9 mouse cellular contexts compared by ENCODE assay signal in the genomic region with DNA sequence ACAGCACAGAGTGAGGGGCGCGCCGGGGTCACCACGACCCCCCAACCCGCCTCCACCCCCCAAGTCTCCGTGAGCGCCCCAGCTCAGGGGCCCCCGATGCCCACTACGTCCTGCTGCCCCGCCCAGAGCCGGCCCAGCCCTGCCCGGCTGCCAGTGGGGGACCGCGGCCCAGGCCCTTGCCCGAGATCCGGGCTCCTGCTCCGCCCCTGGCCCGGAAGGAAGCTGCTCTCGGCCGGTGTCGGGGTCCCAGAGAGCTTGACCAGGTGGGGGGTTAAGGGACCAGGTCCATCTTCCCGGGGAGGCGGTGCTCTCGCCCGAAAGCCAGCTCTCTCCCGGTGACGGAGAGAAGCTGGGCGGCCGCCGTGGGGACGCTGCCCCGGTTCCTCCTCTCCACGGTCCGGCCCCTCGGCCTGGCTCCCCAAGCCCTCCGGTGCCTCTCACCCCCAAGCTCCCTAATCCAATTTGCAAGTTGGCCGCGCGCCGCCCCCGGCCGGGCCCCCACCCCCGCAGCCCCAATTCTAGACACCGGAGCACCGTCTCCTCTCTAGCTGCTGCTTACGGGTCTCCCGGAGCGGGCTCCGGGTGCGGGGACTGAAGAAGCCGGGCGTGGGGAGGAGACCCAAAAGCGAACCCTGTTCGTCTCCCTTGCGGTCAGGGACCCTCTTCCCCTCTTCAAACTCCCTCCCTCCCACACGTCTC. TPM values are rescaled to one million over a fixed set of nuclear protein-coding genes. Genes with fewer than 3 reads are reported as not detected.
DNase-seq lines count a peak whose midpoint lies in the region; ATAC-seq lines count a peak whose summit lies in the region.
"Had no signal": no experiment of that assay in that cellular context is flagged by ENCODE, and none has a peak within 500 bp of the region (broad histone marks: within the 10 kb centered on the region; RNA-seq: fewer than 3 reads in every experiment).

No protein-coding gene starts in this region.

- H3K27ac ChIP-seq in lung, embryonic 15.5 days: no peak overlapping the region
- H3K27ac ChIP-seq in embryonic facial prominence, embryonic 14.5 days (replicated peaks; ENCODE audit: low read depth, low read length): no peak overlapping the region
- H3K27ac ChIP-seq in intestine, embryonic 16.5 days (ENCODE audit: low read length): no peak overlapping the region
- H3K27ac ChIP-seq in neural tube, embryonic 15.5 days (replicated peaks): peak overlapping the region; percentile 82

- no peaks in the 10 kb centered on the region for H3K36me3 ChIP-seq in lung, embryonic 15.5 days
- no peaks in the 10 kb centered on the region for H3K36me3 ChIP-seq in embryonic facial prominence, embryonic 14.5 days (ENCODE audit: control insufficient read depth, insufficient read depth, low read length)
- no peaks in the 10 kb centered on the region for H3K36me3 ChIP-seq in intestine, embryonic 16.5 days (ENCODE audit: control insufficient read depth, insufficient read depth, low read length)
- H3K36me3 ChIP-seq in neural tube, embryonic 15.5 days: no peaks in the 10 kb centered on the region

- ATAC-seq in lung, embryonic 15.5 days (ENCODE audit: borderline replicate concordance, extremely low read depth, low FRiP score, low TSS enrichment): no peak
- ATAC-seq in embryonic facial prominence, embryonic 14.5 days (ENCODE audit: low read depth): no peak
- ATAC-seq in intestine, embryonic 16.5 days: no peak
- no peak for ATAC-seq in neural tube, embryonic 15.5 days (ENCODE audit: low FRiP score)

- peak overlapping the region; percentile 44 for H3K4me2 ChIP-seq in lung, embryonic 15.5 days
- H3K4me2 ChIP-seq in embryonic facial prominence, embryonic 14.5 days (ENCODE audit: low read depth, low read length): peak overlapping the region; percentile 45
- peak overlapping the region; percentile 43 for H3K4me2 ChIP-seq in intestine, embryonic 16.5 days (ENCODE audit: low read depth, low read length)
- peak overlapping the region; percentile 47 for H3K4me2 ChIP-seq in neural tube, embryonic 15.5 days

- 2% methylated on average over 56 of the region's 56 CpGs for WGBS in lung, embryonic 15.5 days
- WGBS in embryonic facial prominence, embryonic 14.5 days: 0% methylated on average over 25 of the region's 56 CpGs
- 1% methylated on average over 48 of the region's 56 CpGs for WGBS in intestine, embryonic 16.5 days
- WGBS in neural tube, embryonic 15.5 days: under 1% methylated on average over 50 of the region's 56 CpGs

- H3K9ac ChIP-seq in lung, embryonic 15.5 days: no peak overlapping the region
- H3K9ac ChIP-seq in embryonic facial prominence, embryonic 14.5 days (ENCODE audit: low read depth, low read length): 0 out of 2 replicates have a peak overlapping the region, but pooled peaks have one; percentile 3
- no peak overlapping the region for H3K9ac ChIP-seq in intestine, embryonic 16.5 days (ENCODE audit: low read depth, low read length)
- H3K9ac ChIP-seq in neural tube, embryonic 15.5 days (replicated peaks): peak overlapping the region; percentile 47

- H3K4me1 ChIP-seq in lung, embryonic 15.5 days: peaks cover 19% of the 10 kb centered on the region
- peaks cover 14% of the 10 kb centered on the region; the same call in 1 of the 2 replicates for H3K4me1 ChIP-seq in embryonic facial prominence, embryonic 14.5 days (ENCODE audit: control insufficient read depth, insufficient read depth, low read length)
- H3K4me1 ChIP-seq in intestine, embryonic 16.5 days (ENCODE audit: control insufficient read depth, insufficient read depth, low read length): peaks cover 20% of the 10 kb centered on the region
- H3K4me1 ChIP-seq in neural tube, embryonic 15.5 days: peaks cover 29% of the 10 kb centered on the region

- H3K9me3 ChIP-seq in lung, embryonic 15.5 days: no peaks in the 10 kb centered on the region
- no peaks in the 10 kb centered on the region for H3K9me3 ChIP-seq in embryonic facial prominence, embryonic 14.5 days (ENCODE audit: control insufficient read depth, low read length)
- H3K9me3 ChIP-seq in intestine, embryonic 16.5 days (ENCODE audit: control insufficient read depth, low read length): no peaks in the 10 kb centered on the region
- no peaks in the 10 kb centered on the region for H3K9me3 ChIP-seq in neural tube, embryonic 15.5 days (replicated peaks)

- H3K27me3 ChIP-seq in lung, embryonic 15.5 days: peaks cover 100% of the 10 kb centered on the region
- H3K27me3 ChIP-seq in embryonic facial prominence, embryonic 14.5 days (replicated peaks; ENCODE audit: control insufficient read depth, insufficient read depth, low read length): peaks cover 100% of the 10 kb centered on the region
- peaks cover 93% of the 10 kb centered on the region for H3K27me3 ChIP-seq in intestine, embryonic 16.5 days (replicated peaks; ENCODE audit: control insufficient read depth, insufficient read depth, low read length)
- H3K27me3 ChIP-seq in neural tube, embryonic 15.5 days (replicated peaks): peaks cover 94% of the 10 kb centered on the region

- H3K4me3 ChIP-seq in lung, embryonic 15.5 days: peak overlapping the region; percentile 23
- H3K4me3 ChIP-seq in embryonic facial prominence, embryonic 14.5 days (ENCODE audit: low read depth, low read length): peak overlapping the region; percentile 26
- H3K4me3 ChIP-seq in intestine, embryonic 16.5 days (ENCODE audit: low read length): peak overlapping the region; percentile 36
- H3K4me3 ChIP-seq in neural tube, embryonic 15.5 days (replicated peaks): peak overlapping the region; percentile 43

- DNase-seq in lung, postnatal 14 days: no peak
- DNase-seq in embryonic facial prominence, embryonic 14.5 days (ENCODE audit: low spot score): no peak
- no peak for DNase-seq in thymus, postnatal 25 days
- DNase-seq in adrenal gland, adult 8-10 months: no peak
- DNase-seq in lung, postnatal 25 days (ENCODE audit: low spot score): no peak

RNA-seq across cellular contexts. Expression of gene Neurod2, which starts 0.9 kb away (rescaled TPM):
- 0.05 TPM in 1 of 2 replicates, not detected in the other for polyA plus RNA-seq in lung, embryonic 15.5 days (2015; fragmentation: Nextera tagmentation; extraction: Ambion mirVana)
- 0.10 TPM in 1 of 2 replicates, not detected in the other for polyA plus RNA-seq in embryonic facial prominence, embryonic 14.5 days (2014; fragmentation: Nextera tagmentation; extraction: Ambion mirVana)
- polyA plus RNA-seq in intestine, embryonic 16.5 days (2015; fragmentation: Nextera tagmentation; extraction: Ambion mirVana): 0.05 TPM in 1 of 2 replicates, not detected in the other
- 13.7 and 16.3 TPM in 2 replicates for polyA plus RNA-seq in neural tube, embryonic 15.5 days (2015; fragmentation: Nextera tagmentation; extraction: Ambion mirVana)
- not detected for total RNA-seq in adrenal gland, adult 8-10 months (2022)
- polyA plus RNA-seq: testis, adult 2 months had no signal

RNA-seq across cellular contexts. Expression of gene Ppp1r1b, which starts 19.7 kb away (rescaled TPM):
- 3.5 and 5.5 TPM in 2 replicates for polyA plus RNA-seq in lung, embryonic 15.5 days (2015; fragmentation: Nextera tagmentation; extraction: Ambion mirVana)
- 4.1 and 5.1 TPM in 2 replicates for polyA plus RNA-seq in embryonic facial prominence, embryonic 14.5 days (2014; fragmentation: Nextera tagmentation; extraction: Ambion mirVana)
- polyA plus RNA-seq in intestine, embryonic 16.5 days (2015; fragmentation: Nextera tagmentation; extraction: Ambion mirVana): 91.7 and 92.3 TPM in 2 replicates
- polyA plus RNA-seq in neural tube, embryonic 15.5 days (2015; fragmentation: Nextera tagmentation; extraction: Ambion mirVana): 2.5 and 3.7 TPM in 2 replicates
- total RNA-seq in adrenal gland, adult 8-10 months (2022): under 1 TPM in 3 of 4 experiments, not detected in 1; 0.20 to 0.73 (median 0.56) TPM

RNA-seq across cellular contexts. Expression of gene Stard3, which starts 29.6 kb away (rescaled TPM):
- 45.2 and 52.5 TPM in 2 replicates for polyA plus RNA-seq in lung, embryonic 15.5 days (2015; fragmentation: Nextera tagmentation; extraction: Ambion mirVana)
- 31.0 and 32.8 TPM in 2 replicates for polyA plus RNA-seq in embryonic facial prominence, embryonic 14.5 days (2014; fragmentation: Nextera tagmentation; extraction: Ambion mirVana)
- polyA plus RNA-seq in intestine, embryonic 16.5 days (2015; fragmentation: Nextera tagmentation; extraction: Ambion mirVana): 44.8 and 44.9 TPM in 2 replicates
- 31.6 and 37.6 TPM in 2 replicates for polyA plus RNA-seq in neural tube, embryonic 15.5 days (2015; fragmentation: Nextera tagmentation; extraction: Ambion mirVana)
- 10 to 100 TPM; 22.4 to 33.9 (median 29.1) TPM for total RNA-seq in adrenal gland, adult 8-10 months (2022)

RNA-seq across cellular contexts. Expression of gene Tcap, which starts 55.1 kb away (rescaled TPM):
- polyA plus RNA-seq in lung, embryonic 15.5 days (2015; fragmentation: Nextera tagmentation; extraction: Ambion mirVana): 5.1 and 7.5 TPM in 2 replicates
- polyA plus RNA-seq in embryonic facial prominence, embryonic 14.5 days (2014; fragmentation: Nextera tagmentation; extraction: Ambion mirVana): 22.8 and 27.7 TPM in 2 replicates
- 0.28 TPM in 1 of 2 replicates, not detected in the other for polyA plus RNA-seq in intestine, embryonic 16.5 days (2015; fragmentation: Nextera tagmentation; extraction: Ambion mirVana)
- 1.4 and 1.7 TPM in 2 replicates for polyA plus RNA-seq in neural tube, embryonic 15.5 days (2015; fragmentation: Nextera tagmentation; extraction: Ambion mirVana)
- total RNA-seq in adrenal gland, adult 8-10 months (2022): 1 to 10 TPM in 1 of 4 experiments, under 1 TPM in 2, not detected in 1; 0.37 to 1.0 (median 0.73) TPM
- polyA plus RNA-seq: testis, adult 2 months had no signal

RNA-seq across cellular contexts. Expression of gene Pnmt, which starts 57.7 kb away (rescaled TPM):
- polyA plus RNA-seq in lung, embryonic 15.5 days (2015; fragmentation: Nextera tagmentation; extraction: Ambion mirVana): 0.12 TPM in 1 of 2 replicates, not detected in the other
- 0.49 and 0.59 TPM in 2 replicates for polyA plus RNA-seq in embryonic facial prominence, embryonic 14.5 days (2014; fragmentation: Nextera tagmentation; extraction: Ambion mirVana)
- 0.16 TPM in 1 of 2 replicates, not detected in the other for polyA plus RNA-seq in intestine, embryonic 16.5 days (2015; fragmentation: Nextera tagmentation; extraction: Ambion mirVana)
- polyA plus RNA-seq in neural tube, embryonic 15.5 days (2015; fragmentation: Nextera tagmentation; extraction: Ambion mirVana): 2.2 and 2.9 TPM in 2 replicates
- 1,000 to 10,000 TPM in 1 of 4 experiments, 100 to 1,000 TPM in 3; 210 to 1,003 (median 584) TPM for total RNA-seq in adrenal gland, adult 8-10 months (2022)

Comparison
In these comparisons a context has a peak if more than half of its experiments do, and no peak if none do; other contexts are left out.
1. H3K9ac ChIP-seq: peak in embryonic facial prominence, embryonic 14.5 days (single experiment) and neural tube, embryonic 15.5 days (single experiment); none in lung, embryonic 15.5 days (single experiment) and intestine, embryonic 16.5 days (single experiment).
2. RNA of gene Neurod2, which starts 0.9 kb away (polyA plus RNA-seq): 13.7 to 16.3 TPM in neural tube, embryonic 15.5 days; 0.10 TPM in embryonic facial prominence, embryonic 14.5 days, 0.05 TPM in intestine, embryonic 16.5 days and 0.05 TPM in lung, embryonic 15.5 days; every median in the first group is over 10 times any median in the second.
3. RNA of gene Ppp1r1b, which starts 19.7 kb away (polyA plus RNA-seq): 91.7 to 92.3 TPM in intestine, embryonic 16.5 days; 3.5 to 5.5 TPM in lung, embryonic 15.5 days, 4.1 to 5.1 TPM in embryonic facial prominence, embryonic 14.5 days and 2.5 to 3.7 TPM in neural tube, embryonic 15.5 days; every median in the first group is over 10 times any median in the second.
4. Peak in every context shown above with its lines, with median percentiles within 50 percentile points of each other: H3K4me2 ChIP-seq and H3K4me3 ChIP-seq.